Mouse (Mus musculus) embryonic facial prominence, embryonic 13.5 days (tissue): Measurements from ENCODE around the gene Dock1. TPM values are rescaled to one million over a fixed set of nuclear protein-coding genes. Genes with fewer than 3 reads are reported as not detected.

Experiments
- ATAC-seq: fragments of 200-750 bp; cut with Nextera tagmentation; 2 replicates; pipeline ENCODE4 v1.8.0; 2017; ENCODE audit warnings: low read depth; ENCODE audit not compliant: insufficient number of reproducible peaks, insufficient read depth, low FRiP score, low TSS enrichment
- H3K27ac ChIP-seq: fragments of 300-500 bp; sonication (generic); 2 replicates; pipeline ENCODE4 v1.5.1; 2015; ENCODE audit warnings: moderate library complexity, mild to moderate bottlenecking, inconsistent platforms
- H3K27me3 ChIP-seq: fragments of 300-500 bp; sonication (generic); 2 replicates; pipeline ENCODE4 v1.6.1; 2015; ENCODE audit warnings: mild to moderate bottlenecking, inconsistent platforms
- H3K36me3 ChIP-seq: fragments of 300-500 bp; sonication (generic); 2 replicates; pipeline ENCODE4 v1.6.1; 2015; ENCODE audit warnings: mild to moderate bottlenecking, inconsistent platforms
- H3K4me1 ChIP-seq: fragments of 300-500 bp; sonication (generic); 2 replicates; pipeline ENCODE4 v1.6.1; 2015; ENCODE audit warnings: inconsistent platforms
- H3K4me2 ChIP-seq: fragments of 300-500 bp; sonication (generic); 2 replicates; pipeline ENCODE4 v1.6.1; 2015; ENCODE audit warnings: moderate library complexity, mild to moderate bottlenecking, inconsistent platforms
- H3K4me3 ChIP-seq: fragments of 300-500 bp; sonication (generic); 2 replicates; pipeline ENCODE4 v1.5.1; 2015; ENCODE audit warnings: mild to moderate bottlenecking, inconsistent platforms
- H3K9ac ChIP-seq: fragments of 300-500 bp; sonication (generic); 2 replicates; pipeline ENCODE4 v1.6.1; 2015; ENCODE audit warnings: mild to moderate bottlenecking, inconsistent platforms
- H3K9me3 ChIP-seq: fragments of 300-500 bp; sonication (generic); 2 replicates; pipeline ENCODE4 v1.6.1; 2016; ENCODE audit warnings: inconsistent platforms
- WGBS: fragments of 180-500 bp; shearing (Covaris S2); methylation state at CpG from one replicate; pipeline ENCODE4 v1.1.7; 2015; ENCODE audit warnings: mixed read lengths; 5-methylcytosine and 5-hydroxymethylcytosine counted together
- polyA plus RNA-seq: library from polyadenylated mRNA; unstranded; fragments of >200 nt; fragmentation: Nextera tagmentation; extraction: Ambion mirVana; gene quantifications from 2 replicates; pipeline ENCODE4 v1.2.1, GENCODE M21; 2015

Gene Dock1
- polyA plus RNA-seq, 1 experiment from 2014 or later, result 42.8 TPM

DNA sequence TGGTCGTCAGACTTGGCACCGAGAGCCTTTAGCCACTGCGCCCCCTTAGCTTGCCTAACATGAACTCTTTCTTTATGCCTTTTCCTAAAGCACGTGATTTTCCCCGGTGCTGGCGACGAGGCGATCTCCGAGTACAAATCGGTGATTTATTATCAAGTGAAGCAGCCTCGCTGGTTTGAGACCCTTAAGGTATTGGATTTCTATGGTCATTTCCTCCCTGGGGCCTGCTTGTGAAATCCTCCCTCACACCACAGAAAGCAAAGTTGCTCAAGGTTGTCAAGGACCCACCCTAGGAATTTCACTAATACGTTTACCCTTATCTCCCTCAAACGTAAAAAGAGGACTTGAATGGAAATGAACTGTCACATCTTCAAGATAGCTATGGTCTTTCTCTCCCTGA lies 94.7 kb downstream of the Dock1 start:
- ATAC-seq, result no peak
- Histone ChIP-seq H3K27me3 (no peaks in the 10 kb centered on the region), H3K4me1 (no peaks in the 10 kb centered on the region), H3K27ac (no peak overlapping the region), H3K9me3 (no peaks in the 10 kb centered on the region), H3K4me3 (no peak overlapping the region), H3K36me3 (peaks cover 95% of the 10 kb centered on the region), H3K4me2 (no peak overlapping the region), H3K9ac (no peak overlapping the region)
- 90% methylated on average over 13 of the region's 13 CpGs for WGBS

DNA sequence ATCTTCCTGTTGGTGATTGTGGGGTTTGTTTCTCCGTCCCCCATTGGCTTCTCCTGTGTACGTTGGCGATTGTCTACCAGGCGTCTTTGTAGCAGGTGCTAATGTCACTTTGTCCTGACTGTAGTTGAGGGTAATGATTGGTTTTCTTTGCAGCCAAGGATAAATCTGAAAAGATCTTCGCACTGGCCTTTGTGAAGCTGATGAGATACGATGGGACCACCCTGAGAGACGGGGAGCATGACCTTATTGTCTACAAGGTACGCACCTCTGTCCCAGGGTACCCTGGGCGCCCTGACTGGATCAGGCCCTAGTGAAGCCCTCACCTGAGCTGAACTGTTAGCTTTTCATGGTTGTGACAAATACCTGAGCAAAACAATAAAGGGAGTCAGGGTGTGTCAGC lies 100.9 kb downstream of the Dock1 start:
- ATAC-seq, result no peak
- no peak overlapping the region for H3K4me3 ChIP-seq
- H3K27me3 ChIP-seq, result no peaks in the 10 kb centered on the region
- peaks cover 6% of the 10 kb centered on the region; the same call in 1 of the 2 replicates for H3K4me1 ChIP-seq
- no peak overlapping the region for H3K4me2 ChIP-seq
- peaks cover 76% of the 10 kb centered on the region for H3K36me3 ChIP-seq
- H3K9ac ChIP-seq, result no peak overlapping the region
- no peaks in the 10 kb centered on the region for H3K9me3 ChIP-seq
- 95% methylated on average over 9 of the region's 9 CpGs for WGBS
- no peak overlapping the region for H3K27ac ChIP-seq

GRCm38 (mm10) chr7:134772363-134772762 lies 101.9 kb downstream of the Dock1 start:
- Histone ChIP-seq H3K36me3 (peaks cover 72% of the 10 kb centered on the region), H3K9ac (no peak overlapping the region), H3K9me3 (no peaks in the 10 kb centered on the region), H3K27me3 (no peaks in the 10 kb centered on the region), H3K4me2 (no peak overlapping the region), H3K27ac (no peak overlapping the region), H3K4me1 (peaks cover 6% of the 10 kb centered on the region; the same call in 1 of the 2 replicates), H3K4me3 (no peak overlapping the region)
- no peak for ATAC-seq
- 93% methylated on average over 7 of the region's 7 CpGs for WGBS

DNA sequence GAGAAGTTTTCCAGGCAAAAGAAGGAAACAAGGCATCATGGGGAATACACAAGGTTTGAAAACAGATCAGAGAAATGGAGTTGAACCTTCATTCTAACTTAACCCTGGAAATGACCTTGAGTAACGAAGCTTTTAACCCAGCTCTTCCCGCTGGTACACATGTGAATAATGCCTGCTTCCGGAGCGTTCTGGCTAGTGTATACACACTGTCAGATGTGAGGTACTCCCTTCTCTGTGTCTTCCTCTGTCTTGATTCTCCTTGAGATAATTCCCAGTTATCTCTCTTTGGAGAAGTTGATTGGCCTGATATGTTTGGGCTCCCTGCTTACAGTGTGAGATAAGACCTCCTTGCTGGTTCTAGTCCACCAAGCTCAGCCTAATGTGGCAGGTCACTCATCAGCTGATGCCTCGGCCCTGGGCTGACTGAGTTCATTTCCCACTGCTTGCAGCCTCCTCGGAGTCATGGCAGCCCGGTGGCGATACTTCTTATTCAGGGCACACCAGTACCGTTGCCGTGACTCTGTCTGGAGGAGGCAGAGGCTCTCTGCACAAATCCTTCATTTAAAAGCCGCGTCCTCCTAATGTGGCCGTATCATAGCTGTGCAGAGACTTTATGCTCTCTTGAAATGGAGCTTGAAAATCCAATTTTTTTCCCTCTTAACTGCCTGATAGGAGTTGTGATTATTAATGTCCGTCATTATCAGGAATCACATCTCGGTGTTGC lies 102.6 kb downstream of the Dock1 start:
- H3K9ac ChIP-seq, result no peak overlapping the region
- H3K9me3 ChIP-seq, result no peaks in the 10 kb centered on the region
- H3K36me3 ChIP-seq, result peaks cover 72% of the 10 kb centered on the region
- no peak overlapping the region for H3K27ac ChIP-seq
- 91% methylated on average over 15 of the region's 15 CpGs for WGBS
- H3K27me3 ChIP-seq, result no peaks in the 10 kb centered on the region
- H3K4me1 ChIP-seq, result peaks cover 6% of the 10 kb centered on the region; the same call in 1 of the 2 replicates
- no peak overlapping the region for H3K4me3 ChIP-seq
- H3K4me2 ChIP-seq, result no peak overlapping the region
- ATAC-seq, result no peak

DNA sequence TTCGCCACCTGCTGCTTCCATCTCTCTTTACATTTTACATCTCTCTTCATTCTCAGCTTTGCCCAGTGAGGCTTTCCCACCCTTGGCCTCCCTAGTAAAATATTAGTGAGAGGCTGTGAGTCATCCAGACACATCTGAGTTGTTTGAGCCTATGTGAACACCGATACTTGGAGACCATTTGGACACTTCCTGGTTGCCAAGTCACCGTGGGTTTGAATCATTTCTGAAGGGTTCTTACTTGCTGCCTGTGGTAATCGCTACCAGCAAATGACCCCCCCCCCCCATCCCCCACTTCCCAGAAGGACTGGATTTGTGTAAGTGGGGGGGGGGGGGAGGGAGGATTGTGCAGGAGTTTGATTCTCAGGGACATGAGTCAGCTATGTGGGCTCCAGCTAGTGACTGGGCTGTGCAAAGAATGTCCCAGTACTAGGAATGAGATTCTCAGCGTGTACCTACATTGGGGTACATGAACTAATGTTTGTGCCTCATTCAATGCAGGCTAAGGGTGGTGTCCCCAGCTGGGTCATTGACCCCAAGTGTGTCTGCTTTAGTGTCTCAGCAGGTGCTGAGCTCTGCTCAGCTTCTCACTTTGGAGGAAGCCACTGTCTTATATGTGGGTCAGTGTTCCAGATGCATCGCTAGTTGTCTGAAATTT lies 103.4 kb downstream of the Dock1 start:
- WGBS, result 71% methylated on average over 6 of the region's 6 CpGs
- H3K27me3 ChIP-seq, result no peaks in the 10 kb centered on the region
- H3K4me3 ChIP-seq, result no peak overlapping the region
- no peak overlapping the region for H3K9ac ChIP-seq
- no peak for ATAC-seq
- peaks cover 72% of the 10 kb centered on the region for H3K36me3 ChIP-seq
- H3K9me3 ChIP-seq, result no peaks in the 10 kb centered on the region
- no peak overlapping the region for H3K27ac ChIP-seq
- H3K4me2 ChIP-seq, result no peak overlapping the region
- peaks cover 6% of the 10 kb centered on the region; the same call in 1 of the 2 replicates for H3K4me1 ChIP-seq

GRCm38 (mm10) chr7:134774468-134775162 lies 104.2 kb downstream of the Dock1 start:
- Histone ChIP-seq H3K9me3 (no peaks in the 10 kb centered on the region), H3K9ac (no peak overlapping the region), H3K4me2 (no peak overlapping the region), H3K4me3 (no peak overlapping the region), H3K27ac (no peak overlapping the region), H3K36me3 (peaks cover 72% of the 10 kb centered on the region), H3K4me1 (peaks cover 6% of the 10 kb centered on the region; the same call in 1 of the 2 replicates), H3K27me3 (no peaks in the 10 kb centered on the region)
- no peak for ATAC-seq
- 64% methylated on average over 6 of the region's 6 CpGs for WGBS

GRCm38 (mm10) chr7:134775671-134776070 lies 105.2 kb downstream of the Dock1 start:
- no peaks in the 10 kb centered on the region for H3K9me3 ChIP-seq
- no peak overlapping the region for H3K4me2 ChIP-seq
- ATAC-seq, result no peak
- 86% methylated on average over 10 of the region's 10 CpGs for WGBS
- no peak overlapping the region for H3K4me3 ChIP-seq
- no peaks in the 10 kb centered on the region for H3K27me3 ChIP-seq
- no peak overlapping the region for H3K9ac ChIP-seq
- H3K4me1 ChIP-seq, result peaks cover 6% of the 10 kb centered on the region; the same call in 1 of the 2 replicates
- no peak overlapping the region for H3K27ac ChIP-seq
- H3K36me3 ChIP-seq, result peaks cover 72% of the 10 kb centered on the region

DNA sequence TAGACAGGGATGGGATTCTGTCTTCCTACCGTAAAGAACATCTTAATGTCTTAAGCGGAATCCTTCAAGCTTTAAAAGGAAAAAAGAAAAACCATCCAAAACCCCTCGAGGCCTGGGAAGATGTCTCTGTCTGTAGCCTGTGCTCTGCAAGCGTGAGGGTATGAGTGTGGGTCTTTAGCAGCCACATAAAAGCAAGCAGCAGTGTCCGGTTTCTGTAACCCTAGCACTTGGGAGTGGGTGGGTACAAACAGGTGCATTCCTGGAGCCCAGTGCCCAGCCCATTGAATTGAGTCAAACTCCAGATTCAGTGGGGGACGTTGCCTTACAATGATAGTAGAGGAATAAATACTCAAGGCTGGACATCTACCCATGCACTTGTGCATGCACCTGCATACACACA lies 105.9 kb downstream of the Dock1 start:
- no peak for ATAC-seq

DNA sequence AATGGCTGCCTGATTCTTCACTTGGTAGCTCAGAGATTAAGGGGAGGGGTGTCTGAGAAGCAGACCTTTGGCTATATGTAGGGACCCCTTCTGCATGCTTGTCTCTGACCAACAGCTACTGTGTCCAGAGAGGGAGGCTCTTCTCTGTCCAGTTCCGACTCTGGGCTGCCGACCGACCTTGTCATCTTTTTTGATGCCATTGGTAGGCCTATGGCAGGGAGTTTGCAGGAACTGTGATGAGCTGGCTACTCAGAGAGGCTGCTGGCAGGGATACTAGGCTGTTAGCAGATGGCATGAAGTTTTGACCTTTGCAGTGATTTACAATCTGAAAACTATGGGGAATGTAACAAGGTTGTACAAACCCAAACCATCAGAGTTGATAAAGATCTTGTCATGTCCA lies 109.3 kb downstream of the Dock1 start:
- 96% methylated on average over 3 of the region's 3 CpGs for WGBS
- no peak overlapping the region for H3K27ac ChIP-seq
- no peaks in the 10 kb centered on the region for H3K27me3 ChIP-seq
- peaks cover 76% of the 10 kb centered on the region for H3K36me3 ChIP-seq
- ATAC-seq, result no peak
- H3K4me1 ChIP-seq, result no peaks in the 10 kb centered on the region
- H3K9ac ChIP-seq, result no peak overlapping the region
- no peaks in the 10 kb centered on the region for H3K9me3 ChIP-seq
- H3K4me3 ChIP-seq, result no peak overlapping the region
- no peak overlapping the region for H3K4me2 ChIP-seq

More for the DNA sequence above, 105.9 kb downstream of the Dock1 start:
- Histone ChIP-seq H3K4me2 (no peak overlapping the region), H3K9ac (no peak overlapping the region), H3K27ac (no peak overlapping the region), H3K27me3 (no peaks in the 10 kb centered on the region), H3K4me1 (peaks cover 6% of the 10 kb centered on the region; the same call in 1 of the 2 replicates), H3K36me3 (peaks cover 67% of the 10 kb centered on the region), H3K4me3 (no peak overlapping the region), H3K9me3 (no peaks in the 10 kb centered on the region)
- 76% methylated on average over 6 of the region's 6 CpGs for WGBS

- WGBS, result 89% methylated on average over 4 of the region's 4 CpGs
- no peak overlapping the region for H3K4me3 ChIP-seq
- peaks cover 84% of the 10 kb centered on the region for H3K36me3 ChIP-seq
- H3K9ac ChIP-seq, result no peak overlapping the region
- no peaks in the 10 kb centered on the region for H3K27me3 ChIP-seq
- H3K9me3 ChIP-seq, result no peaks in the 10 kb centered on the region
- ATAC-seq, result no peak
- no peak overlapping the region for H3K4me2 ChIP-seq
- no peak overlapping the region for H3K27ac ChIP-seq
- H3K4me1 ChIP-seq, result no peaks in the 10 kb centered on the region
Observed at GRCm38 (mm10) chr7:134787110-134787509, 116.7 kb downstream of the Dock1 start.

DNA sequence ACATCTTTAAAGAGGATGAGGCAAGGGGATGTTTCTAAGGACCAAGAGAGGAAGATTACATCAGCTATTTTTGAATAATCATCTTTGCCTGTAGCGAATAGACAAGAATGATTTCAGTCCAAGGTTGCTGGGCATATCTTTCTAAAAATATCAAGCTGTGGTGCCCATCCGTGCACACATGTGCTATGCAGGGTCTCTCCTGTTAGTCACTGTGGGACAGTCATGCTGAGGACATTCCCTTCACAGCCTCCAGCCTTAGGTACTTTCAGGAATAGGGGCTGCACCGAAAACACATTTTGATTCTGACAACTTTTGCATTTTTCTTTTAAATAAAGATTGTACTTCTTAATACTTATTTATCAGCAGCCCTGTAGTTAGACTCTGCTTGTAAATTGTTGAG lies 124.4 kb downstream of the Dock1 start:
- Histone ChIP-seq H3K4me3 (no peak overlapping the region), H3K4me2 (no peak overlapping the region), H3K27ac (no peak overlapping the region), H3K4me1 (peaks cover 5% of the 10 kb centered on the region), H3K27me3 (no peaks in the 10 kb centered on the region), H3K9me3 (no peaks in the 10 kb centered on the region), H3K9ac (no peak overlapping the region), H3K36me3 (peaks cover 55% of the 10 kb centered on the region)
- no peak for ATAC-seq
- 88% methylated on average over 3 of the region's 3 CpGs for WGBS
